Mouse (Mus musculus): ENCODE results near the gene Anxa10. TPM values are rescaled to one million over a fixed set of nuclear protein-coding genes. Genes with fewer than 3 reads are reported as not detected.

Gene Anxa10
- polyA plus RNA-seq, 1 experiment = not detected

GRCm38 (mm10) chr8:62014166-62014565 lies 108.8 kb downstream of the Anxa10 start:
- Histone ChIP-seq H3K36me3 (ENCODE audit: control insufficient read depth, insufficient read depth) (no peaks in the 10 kb centered on the region), H3ac (ENCODE audit: control insufficient read depth, insufficient read length) (no peak overlapping the region), H3K27me3 (ENCODE audit: control insufficient read depth, insufficient read depth, insufficient read length) (peaks cover 5% of the 10 kb centered on the region), H3K4me2 (ENCODE audit: low read depth) (no peak overlapping the region), H3K79me2 (ENCODE audit: control insufficient read depth, insufficient read depth) (no peaks in the 10 kb centered on the region), H3K4me3 (no peak overlapping the region)
- no peak for TF ChIP-seq CEBPB (IDR thresholded peaks at IDR 0.05; ENCODE audit: insufficient read depth, poor library complexity, severe bottlenecking)
- TF ChIP-seq POLR2AphosphoS2 (IDR thresholded peaks at IDR 0.05; ENCODE audit: insufficient read length, low read depth) = no peak
- TF ChIP-seq MYOD1 (IDR thresholded peaks at IDR 0.05; ENCODE audit: control insufficient read depth in 1 of 3, insufficient read length in 2 of 3, low read depth in 2 of 3) = no peak
- no peak for TF ChIP-seq SRF (IDR thresholded peaks at IDR 0.05; ENCODE audit: control insufficient read depth, insufficient read length, low read depth)
- TF ChIP-seq MYOG (IDR thresholded peaks at IDR 0.05; ENCODE audit: control insufficient read depth in 1 of 3, insufficient read depth in 1 of 3, insufficient read length in 2 of 3, low read depth in 2 of 3) = no peak
- TF ChIP-seq REST (IDR thresholded peaks at IDR 0.05; ENCODE audit: insufficient read depth, insufficient read length) = no peak
- no peak for TF ChIP-seq TCF3 (IDR thresholded peaks at IDR 0.05; ENCODE audit: insufficient read length, low read depth)
- no peak for TF ChIP-seq E2F4 (IDR thresholded peaks at IDR 0.05; ENCODE audit: insufficient read depth)
- no peak for TF ChIP-seq TCF12 (IDR thresholded peaks at IDR 0.05; ENCODE audit: insufficient read depth, poor library complexity, severe bottlenecking)
- no peak for TF ChIP-seq POLR2A (IDR thresholded peaks at IDR 0.05; ENCODE audit: insufficient read length, low read depth)
- no peak for TF ChIP-seq USF1 (IDR thresholded peaks at IDR 0.05; ENCODE audit: low read depth)
- no peak for TF ChIP-seq MAX (IDR thresholded peaks at IDR 0.05; ENCODE audit: low read depth)

Other genes with a start within 250 kb of the Anxa10 start
- 52.4 TPM for gene Palld, start 220.5 kb downstream of the Anxa10 start, polyA plus RNA-seq (2012; fragmentation: generic; extraction: Trizol)
- gene Ddx60, start 195.1 kb downstream of the Anxa10 start, polyA plus RNA-seq (2012; fragmentation: generic; extraction: Trizol) = 0.04 TPM

All from myocyte (in vitro differentiated cells).